Mouse (Mus musculus) stomach, postnatal 0 days (tissue): ENCODE data around the gene Cfap65.

Experiments used
- CTCF ChIP-seq: IDR thresholded peaks from 2 replicates; pipeline ENCODE4 v1.5.1; 2016; ENCODE audit warnings: antibody characterized with exemption, low read depth, mild to moderate bottlenecking, moderate library complexity
- EP300 ChIP-seq: optimal IDR thresholded peaks from 2 replicates; pipeline ENCODE3; 2016; ENCODE audit warnings: antibody characterized with exemption

GRCm38 (mm10) chr1:74927621-74928296 lies 7.6 kb downstream of the Cfap65 start:
- no peak for TF ChIP-seq CTCF
- no peak for TF ChIP-seq EP300
